Mouse (Mus musculus): ENCODE measurements around the gene Nos2.

- TF ChIP-seq EP300 (IDR thresholded peaks at IDR 0.05; ENCODE audit: low read depth) (no peak), CTCF (IDR thresholded peaks at IDR 0.05; ENCODE audit: low read depth) (no peak)
These were observed 33.9 kb upstream of the Nos2 start for GRCm38 (mm10) chr11:78886693-78887092.

All from heart, postnatal 0 days (tissue).